Mouse (Mus musculus) lung, postnatal 0 days (tissue): ENCODE data around the gene Dock2.

Experiments used
- CTCF ChIP-seq: IDR thresholded peaks from 2 replicates; pipeline ENCODE4 v1.5.1; 2016; ENCODE audit warnings: antibody characterized with exemption, mild to moderate bottlenecking
- EP300 ChIP-seq: IDR thresholded peaks from 2 replicates; pipeline ENCODE4 v1.6.1; 2016; ENCODE audit warnings: antibody characterized with exemption, mild to moderate bottlenecking, control low read depth

DNA sequence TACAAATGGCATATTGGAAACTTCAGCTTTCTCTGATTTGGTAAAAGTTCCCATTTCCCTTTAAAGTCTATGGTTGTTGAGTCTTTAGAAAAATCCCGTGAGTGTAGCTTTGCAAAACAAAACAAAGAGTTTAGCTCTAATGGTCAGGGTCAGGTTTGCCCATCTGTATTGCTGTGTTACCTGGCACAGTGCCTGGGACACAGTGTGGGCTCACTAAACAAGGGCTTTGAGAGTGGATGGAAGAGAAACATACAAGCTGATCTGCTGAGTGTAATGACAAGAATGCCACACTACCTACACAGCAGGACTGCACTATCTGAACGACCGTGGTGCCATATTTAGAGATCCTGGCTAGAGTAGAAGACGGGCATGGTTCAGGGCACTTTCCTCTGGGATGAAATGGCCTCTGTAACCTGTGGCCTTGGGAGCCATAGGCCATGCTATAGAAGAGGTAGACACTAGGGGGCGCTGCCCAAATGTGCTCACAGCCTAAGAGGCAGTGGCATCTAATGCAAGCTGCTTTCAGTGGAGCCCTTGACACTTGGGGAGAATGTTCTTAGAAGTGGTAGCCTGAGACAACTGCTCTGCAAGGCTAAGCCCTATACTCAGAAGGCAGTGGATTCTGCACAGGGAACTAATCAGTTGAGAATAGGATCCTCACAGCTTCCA is 547.5 kb downstream of the Dock2 start:
- TF ChIP-seq CTCF (peak; percentile 58), EP300 (no peak)
